Mouse (Mus musculus) adrenal gland, postnatal 4 days (tissue): ENCODE data around the gene Vstm2l. TPM values are rescaled to one million over a fixed set of nuclear protein-coding genes. Genes with fewer than 3 reads are reported as not detected.

Experiments used
- DNase-seq, 2 experiments: peaks; one replicate each; pipeline ENCODE4 v3.0.0; 2021 to 2022; ENCODE audit warnings: low spot score in 2 of 2, mixed read lengths in 2 of 2
- total RNA-seq, 2 experiments: library from RNA; stranded (reverse); gene quantifications; 2 replicates each; pipeline ENCODE4 v1.2.3; 2021

Gene Vstm2l
- total RNA-seq, 2 experiments from 2014 or later, result 17.6 to 24.9 TPM

- no peak for DNase-seq
Measured at GRCm38 (mm10) chr2:157989946-157990345, 75.5 kb downstream of the Vstm2l start.

- no peak for DNase-seq
Measured at GRCm38 (mm10) chr2:157991026-157991425, 76.6 kb downstream of the Vstm2l start.

- DNase-seq, result no peak
Measured at GRCm38 (mm10) chr2:157992501-157992900, 78.0 kb downstream of the Vstm2l start.

Other genes starting within 250 kb of the Vstm2l start
- gene Ctnnbl1, start 177.3 kb upstream of the Vstm2l start, total RNA-seq, result 10 to 100 TPM; 26.7 to 29.0 TPM
- 10 to 100 TPM; 26.9 to 27.7 TPM for gene Tti1, start 113.8 kb downstream of the Vstm2l start, total RNA-seq
- 10 to 100 TPM; 40.2 to 45.1 TPM for gene Rprd1b, start 113.8 kb downstream of the Vstm2l start, total RNA-seq
- gene Tgm2, start 231.8 kb downstream of the Vstm2l start, total RNA-seq, result 10 to 100 TPM; 58.1 to 65.3 TPM